Mouse (Mus musculus) subcutaneous adipose tissue, adult 2 months (tissue): Measurements from ENCODE around the gene Emb. TPM values are rescaled to one million over a fixed set of nuclear protein-coding genes. Genes with fewer than 3 reads are reported as not detected.

Experiments used
- polyA plus RNA-seq: library from polyadenylated mRNA; depleted of rRNA; stranded (reverse); fragments of >200 nt; gene quantifications from 2 replicates; pipeline ENCODE4 v1.2.3, GENCODE M21; 2012; ENCODE audit warnings: low replicate concordance; rRNA removed

Gene Emb
- 6.5 and 30.4 TPM in 2 replicates for polyA plus RNA-seq

DNA sequence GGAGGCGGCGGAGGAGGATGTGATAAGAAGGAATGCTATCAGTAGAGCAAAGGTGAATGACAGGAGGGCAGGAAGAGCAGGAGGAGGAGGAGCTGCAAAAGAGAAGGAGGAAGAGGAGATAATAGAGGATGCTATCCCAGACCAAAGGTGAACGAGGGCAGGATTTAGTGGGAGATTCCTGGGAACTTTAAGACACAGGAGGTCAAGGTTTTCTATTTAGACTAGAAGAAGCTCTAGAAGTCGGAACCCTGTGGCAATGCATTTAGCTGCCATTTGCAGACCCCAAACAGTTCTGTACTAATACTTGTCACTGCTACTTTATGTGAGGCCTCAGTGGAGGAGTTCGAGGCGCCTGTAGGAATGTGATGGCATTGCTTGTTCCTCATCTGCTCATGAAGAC is at the start of gene Emb:
TSS of gene Emb (plus strand) at position 301 of the 400 bp plus-strand sequence.

DNA sequence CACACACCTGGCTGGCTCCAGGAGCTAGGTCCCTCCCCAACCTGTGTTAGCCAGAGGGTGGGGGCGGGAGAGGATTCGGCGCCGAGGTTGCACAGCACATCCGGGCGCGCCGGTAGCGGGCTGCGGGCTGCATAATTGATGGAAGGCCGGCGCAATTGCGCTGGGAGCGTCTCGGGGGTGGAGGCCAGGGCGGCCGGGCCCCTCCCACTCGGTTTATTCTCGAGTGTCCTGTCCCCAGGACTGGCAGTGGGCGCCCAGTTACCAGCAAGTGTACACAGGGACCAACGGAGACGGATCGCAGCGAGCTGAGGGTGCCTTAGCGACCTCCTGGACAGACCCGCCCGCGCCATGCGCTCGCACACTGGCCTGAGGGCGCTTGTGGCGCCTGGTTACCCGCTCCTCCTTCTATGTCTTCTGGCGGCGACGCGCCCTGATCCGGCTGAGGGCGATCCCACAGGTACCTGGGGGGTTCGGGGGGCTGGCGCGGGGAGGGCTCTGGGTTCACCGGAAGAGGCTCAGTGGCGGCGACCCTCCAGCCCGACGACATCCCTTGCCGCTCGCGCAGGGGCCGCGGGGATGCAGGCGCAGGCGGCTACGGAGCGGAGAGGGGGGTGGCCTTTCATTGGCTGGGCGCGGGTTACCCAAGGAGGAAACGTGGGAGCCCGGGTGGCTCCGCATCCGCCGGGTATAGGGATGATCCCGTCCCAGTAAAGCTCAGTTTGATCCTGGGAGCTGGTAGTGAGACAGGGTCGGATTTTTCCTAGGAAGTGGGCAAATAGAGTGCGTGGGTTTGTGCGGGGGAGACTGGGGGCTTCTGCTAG is 12.4 kb downstream of the Emb start, which contains the start of gene Gm17509:
TSS of gene Gm17509 (minus strand) at position 575 of the 821 bp plus-strand sequence.

Other genes starting within 250 kb of the Emb start
- gene Parp8, start 183.0 kb upstream of the Emb start, polyA plus RNA-seq, result 6.1 and 12.3 TPM in 2 replicates
- gene Gm17509, start 12.5 kb downstream of the Emb start, polyA plus RNA-seq, result 0.13 TPM in 1 of 2 replicates, not detected in the other